Mouse (Mus musculus) olfactory bulb, adult 2 months (tissue): ENCODE results near the gene Fbxo9. TPM values are rescaled to one million over a fixed set of nuclear protein-coding genes. Genes with fewer than 3 reads are reported as not detected.

ENCODE experiments used
- H3K27ac ChIP-seq: fragments of 200-500 bp; 2 replicates; pipeline ENCODE4 v1.5.1; 2012; ENCODE audit warnings: low read depth, low read length; ENCODE audit not compliant: insufficient read depth
- H3K4me1 ChIP-seq: fragments of 200-500 bp; 2 replicates; pipeline ENCODE4 v1.6.1; 2012; ENCODE audit warnings: low read length; ENCODE audit not compliant: control insufficient read depth, insufficient read depth
- H3K4me3 ChIP-seq: fragments of 200-500 bp; 2 replicates; pipeline ENCODE4 v1.5.1; 2012; ENCODE audit warnings: mild to moderate bottlenecking, low read depth, low read length, moderate library complexity; ENCODE audit not compliant: insufficient read depth
- CTCF ChIP-seq: fragments of 200-500 bp; IDR thresholded peaks from 2 replicates; pipeline ENCODE4 v1.5.1; 2012; ENCODE audit warnings: low read depth, mild to moderate bottlenecking, low read length, moderate library complexity; ENCODE audit not compliant: insufficient read depth
- POLR2A ChIP-seq: fragments of 200-500 bp; IDR thresholded peaks from 2 replicates; pipeline ENCODE4 v1.6.1; 2012; ENCODE audit warnings: mild to moderate bottlenecking, low read depth, low read length, moderate library complexity; ENCODE audit not compliant: insufficient read depth
- WGBS: fragments of 180-500 bp; shearing (Covaris S2); methylation state at CpG from one replicate; pipeline ENCODE4 v1.1.7; 2018; 5-methylcytosine and 5-hydroxymethylcytosine counted together
- polyA plus RNA-seq: library from polyadenylated mRNA; stranded (reverse); fragments of >200 nt; gene quantifications from 2 replicates; pipeline ENCODE4 v1.2.4, GENCODE M21; 2012; ENCODE audit warnings: low replicate concordance; ENCODE audit not compliant: missing spikeins, insufficient read depth, insufficient read length

The Fbxo9 gene
- polyA plus RNA-seq, 1 experiment: not detected

DNA sequence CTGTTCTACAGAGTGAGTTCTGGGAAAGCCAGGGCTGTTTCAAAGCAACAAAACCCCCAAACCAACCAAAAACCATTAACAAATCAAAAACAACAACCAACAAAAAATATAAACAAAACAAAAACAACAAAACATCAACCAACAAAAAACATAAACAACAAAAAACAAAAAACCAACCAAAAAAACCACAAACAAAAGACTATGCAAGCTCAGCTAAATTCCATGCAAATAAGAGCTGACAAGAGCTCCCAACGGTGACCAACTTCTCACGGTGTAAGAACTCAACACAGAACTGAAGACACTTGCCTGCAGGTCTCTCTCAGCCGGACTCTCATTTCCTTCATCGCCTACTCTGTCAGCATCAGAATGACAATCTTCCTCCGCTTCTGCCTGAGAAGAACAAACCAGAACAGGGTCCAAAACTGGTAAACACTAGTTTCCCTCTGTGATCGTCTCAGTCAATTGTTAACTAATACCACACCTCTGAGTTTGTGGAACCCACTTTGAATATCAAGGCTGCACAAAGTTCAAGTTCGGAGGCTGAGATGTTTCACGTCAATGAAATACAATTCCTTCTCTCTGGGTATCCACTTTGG, 4.8 kb downstream of the Fbxo9 start:
- WGBS: 86% methylated on average over 8 of the region's 8 CpGs
- no peak overlapping the region for H3K27ac ChIP-seq
- peaks cover 8% of the 10 kb centered on the region; the same call in 1 of the 2 replicates for H3K4me1 ChIP-seq
- no peak overlapping the region for H3K4me3 ChIP-seq
- TF ChIP-seq CTCF (no peak), POLR2A (no peak)

DNA sequence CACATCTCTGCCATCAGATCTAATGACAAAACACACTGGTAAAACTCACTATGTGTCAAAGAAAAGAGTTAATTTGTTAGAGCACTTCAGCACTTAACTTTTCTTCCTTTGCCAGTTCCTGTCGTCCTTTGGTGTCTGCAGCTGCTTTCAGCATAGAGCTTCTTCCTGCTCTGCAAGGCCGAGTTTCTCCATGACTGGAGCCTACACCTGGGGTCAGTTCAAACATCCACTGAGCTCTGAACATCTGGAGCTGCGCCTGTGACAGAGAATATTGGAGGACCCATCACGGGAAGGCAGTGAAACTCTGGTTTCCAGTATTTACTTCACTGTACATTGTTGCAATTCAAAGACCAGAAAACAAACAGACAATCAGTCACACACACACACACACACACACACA, 7.4 kb downstream of the Fbxo9 start:
- Histone ChIP-seq H3K27ac (no peak overlapping the region), H3K4me3 (no peak overlapping the region), H3K4me1 (peaks cover 5% of the 10 kb centered on the region; the same call in 1 of the 2 replicates)
- 68% methylated on average over 4 of the region's 4 CpGs for WGBS
- no peak for TF ChIP-seq CTCF

DNA sequence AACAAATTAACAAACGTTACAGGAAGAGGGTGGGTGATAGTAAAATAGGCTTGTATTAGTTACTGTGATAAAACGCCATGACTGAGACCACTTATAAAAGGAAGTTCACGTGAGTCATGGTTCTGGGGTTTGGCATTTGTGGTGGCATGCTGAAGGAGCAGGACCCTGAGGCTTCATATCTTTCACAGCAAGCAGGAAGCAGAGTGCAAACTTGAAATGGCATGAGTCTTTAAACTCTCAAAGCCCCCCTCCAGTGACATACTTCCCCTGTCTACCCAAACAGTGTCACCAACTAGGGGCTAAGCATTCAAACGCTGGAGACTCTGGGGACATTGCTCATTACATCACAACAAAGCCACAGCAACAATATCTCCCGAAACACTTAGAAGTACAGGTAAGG, 7.9 kb downstream of the Fbxo9 start:
- H3K4me3 ChIP-seq: no peak overlapping the region
- peaks cover 5% of the 10 kb centered on the region; the same call in 1 of the 2 replicates for H3K4me1 ChIP-seq
- H3K27ac ChIP-seq: no peak overlapping the region
- TF ChIP-seq POLR2A (no peak), CTCF (no peak)
- WGBS: 82% methylated on average over 5 of the region's 5 CpGs

DNA sequence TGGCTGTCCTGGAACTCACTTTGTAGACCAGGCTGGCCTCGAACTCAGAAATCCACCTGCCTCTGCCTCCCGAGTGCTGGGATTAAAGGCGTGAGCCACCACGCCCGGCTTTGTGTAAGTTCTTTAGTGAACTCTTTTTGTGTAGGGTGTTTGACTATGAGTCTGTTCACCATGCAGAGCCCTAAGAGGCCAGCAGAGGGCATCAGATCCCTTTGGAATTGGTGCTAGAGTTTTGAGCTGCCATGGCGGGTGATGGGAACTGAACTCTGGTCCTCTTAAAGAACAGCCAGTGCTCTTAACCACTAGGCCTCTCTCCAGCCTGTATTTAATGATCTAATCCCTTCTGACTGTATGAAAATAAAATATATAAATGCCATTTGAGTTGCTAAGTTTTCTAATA, 12.5 kb downstream of the Fbxo9 start:
- no peak overlapping the region for H3K27ac ChIP-seq
- no peaks in the 10 kb centered on the region for H3K4me1 ChIP-seq
- H3K4me3 ChIP-seq: no peak overlapping the region
- no peak for TF ChIP-seq CTCF
- no peak for TF ChIP-seq POLR2A
- 97% methylated on average over 6 of the region's 6 CpGs for WGBS

DNA sequence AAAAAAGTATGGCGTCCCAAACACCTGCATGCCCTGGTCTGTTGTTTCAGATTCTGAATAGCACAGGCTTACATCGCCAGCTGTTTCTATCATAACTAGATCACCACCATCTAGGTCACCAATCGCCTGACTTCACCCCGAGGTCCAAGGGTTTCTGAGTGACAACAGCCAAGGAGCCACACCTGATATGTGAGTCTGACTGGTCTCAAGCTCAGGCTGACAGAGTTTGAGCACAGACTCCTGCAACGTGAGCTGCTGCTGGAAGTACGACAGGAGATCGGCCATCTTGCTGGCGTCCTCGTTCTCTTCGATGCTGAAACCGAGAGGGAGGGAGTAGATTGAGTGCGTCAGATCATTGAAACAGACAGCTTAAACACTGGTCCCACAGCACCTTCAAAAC, 13.2 kb downstream of the Fbxo9 start:
- Histone ChIP-seq H3K4me1 (no peaks in the 10 kb centered on the region), H3K27ac (no peak overlapping the region), H3K4me3 (no peak overlapping the region)
- 97% methylated on average over 12 of the region's 12 CpGs for WGBS
- TF ChIP-seq POLR2A: no peak
- TF ChIP-seq CTCF: no peak

DNA sequence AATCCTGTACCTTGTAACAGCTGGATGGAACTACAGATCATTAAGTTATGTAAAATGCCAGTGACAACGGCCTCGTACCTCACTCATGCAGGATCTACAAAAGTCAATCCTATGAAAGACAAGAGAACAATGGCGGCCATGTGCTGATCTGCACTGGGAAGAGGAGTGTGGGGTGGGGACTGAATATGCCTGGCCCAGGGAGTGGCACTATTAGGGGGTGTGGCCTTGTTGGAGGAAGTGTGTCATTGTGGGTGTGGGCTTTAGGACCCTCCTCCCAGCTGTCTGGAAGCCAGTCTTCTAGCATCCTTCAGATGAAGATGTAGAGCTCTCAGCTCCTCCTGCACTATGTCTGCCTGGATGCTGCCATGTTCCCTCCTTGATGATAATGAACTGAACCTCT, 18.3 kb downstream of the Fbxo9 start:
- Histone ChIP-seq H3K4me3 (no peak overlapping the region), H3K27ac (no peak overlapping the region)
- 92% methylated on average over 3 of the region's 3 CpGs for WGBS

DNA sequence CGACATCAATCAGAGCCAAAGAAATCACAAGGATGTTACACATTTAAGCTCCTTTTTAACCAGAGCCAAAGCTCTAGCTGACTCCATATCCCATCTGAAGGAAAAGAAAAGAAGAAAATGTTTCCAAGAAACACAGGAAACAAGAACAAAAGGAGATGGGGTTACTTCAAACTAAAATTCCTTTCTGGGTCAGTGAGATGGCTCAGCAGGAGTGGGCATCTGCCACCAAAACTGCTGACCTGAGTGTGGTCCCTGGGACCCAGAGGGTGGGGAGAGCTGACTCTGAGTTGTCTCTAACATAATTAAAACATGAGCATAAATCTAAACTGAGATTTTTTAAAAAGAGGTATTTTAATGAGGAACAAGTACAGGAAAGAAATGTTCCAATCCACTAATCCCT, 19.0 kb downstream of the Fbxo9 start:
- Histone ChIP-seq H3K27ac (no peak overlapping the region), H3K4me1 (no peaks in the 10 kb centered on the region)

More for the DNA sequence above, 18.3 kb downstream of the Fbxo9 start:
- no peak for TF ChIP-seq CTCF
- TF ChIP-seq POLR2A: no peak
- no peaks in the 10 kb centered on the region for H3K4me1 ChIP-seq

DNA sequence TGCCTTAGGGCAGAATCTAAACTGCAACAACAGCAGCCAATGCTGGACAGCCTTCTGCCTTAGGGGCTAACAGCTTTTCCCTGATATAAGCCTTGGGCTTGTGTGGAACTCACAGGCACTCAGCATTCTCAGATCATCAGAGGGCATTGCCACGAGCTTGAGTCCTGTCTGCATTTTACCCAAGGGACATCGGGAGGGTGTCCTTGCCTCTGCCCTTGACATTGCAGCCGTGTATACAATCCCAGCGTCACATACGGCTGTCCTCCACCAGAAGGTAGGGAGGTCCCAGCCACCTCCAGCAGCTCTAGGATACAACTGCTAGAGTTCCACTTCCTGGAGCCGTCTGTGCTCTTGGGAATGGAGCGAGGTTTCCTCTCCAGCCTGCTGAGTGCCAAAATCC, 19.9 kb downstream of the Fbxo9 start:
- TF ChIP-seq CTCF (no peak), POLR2A (no peak)
- H3K4me3 ChIP-seq: no peak overlapping the region
- WGBS: 84% methylated on average over 7 of the region's 7 CpGs
- H3K4me1 ChIP-seq: no peaks in the 10 kb centered on the region
- no peak overlapping the region for H3K27ac ChIP-seq

More for the DNA sequence above, 19.0 kb downstream of the Fbxo9 start:
- no peak for TF ChIP-seq POLR2A
- TF ChIP-seq CTCF: no peak
- WGBS: 70% methylated on average over 1 of the region's 1 CpGs
- H3K4me3 ChIP-seq: no peak overlapping the region

DNA sequence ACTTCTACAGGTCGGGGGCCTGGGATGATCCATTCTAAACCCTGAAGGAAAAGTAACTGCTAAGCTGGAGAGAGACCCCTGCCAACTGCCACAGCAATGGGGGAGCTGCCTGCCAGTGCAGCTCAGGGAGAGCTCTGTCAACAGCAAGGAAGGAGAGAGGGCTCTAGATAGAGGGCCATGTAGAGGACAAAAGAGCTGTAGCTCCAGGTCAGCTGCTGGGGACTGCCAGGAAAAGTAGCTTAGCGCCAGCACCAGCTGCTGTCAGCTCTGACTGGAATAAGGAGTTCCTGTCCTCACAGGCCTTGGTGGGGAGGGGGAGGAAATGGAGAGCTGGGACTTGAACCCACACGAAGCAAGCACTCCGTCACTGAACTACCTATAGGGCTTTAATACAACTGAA, 20.3 kb downstream of the Fbxo9 start:
- TF ChIP-seq POLR2A (no peak), CTCF (no peak)
- H3K27ac ChIP-seq: no peak overlapping the region
- no peak overlapping the region for H3K4me3 ChIP-seq
- no peaks in the 10 kb centered on the region for H3K4me1 ChIP-seq
- WGBS: 67% methylated on average over 4 of the region's 4 CpGs

DNA sequence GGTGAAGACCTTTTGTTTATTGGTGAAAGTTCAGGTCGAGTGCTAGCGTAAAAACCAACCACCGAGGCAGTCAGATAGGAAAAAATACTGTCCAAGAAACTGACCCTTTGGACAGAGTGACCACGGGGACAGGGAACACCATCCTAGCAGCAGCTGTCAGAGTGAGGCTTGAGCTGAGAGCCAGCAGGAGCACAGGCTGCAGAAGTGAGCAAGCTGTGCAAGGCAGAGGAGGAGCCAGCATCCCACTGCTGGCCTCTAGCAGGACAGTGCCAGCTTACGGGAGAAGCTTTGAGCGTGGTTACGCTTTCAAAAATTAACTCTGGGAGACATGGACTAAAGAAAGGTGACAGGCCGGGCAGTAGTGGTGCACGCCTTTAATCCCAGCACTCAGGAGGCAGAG, 21.1 kb downstream of the Fbxo9 start:
- 91% methylated on average over 9 of the region's 9 CpGs for WGBS
- Histone ChIP-seq H3K27ac (no peak overlapping the region), H3K4me3 (no peak overlapping the region), H3K4me1 (no peaks in the 10 kb centered on the region)
- TF ChIP-seq CTCF: no peak
- no peak for TF ChIP-seq POLR2A
